Mouse (Mus musculus) spleen, adult 2 months (tissue): Measurements from ENCODE around the gene Mcoln3.

Source experiments
- CTCF ChIP-seq: fragments of 200-500 bp; IDR thresholded peaks from 2 replicates; pipeline ENCODE4 v1.5.1; 2011; ENCODE audit warnings: mild to moderate bottlenecking, inconsistent platforms; ENCODE audit not compliant: insufficient read depth, insufficient read length, insufficient replicate concordance; ENCODE audit errors: extremely low read depth
- POLR2A ChIP-seq: fragments of 200-500 bp; IDR thresholded peaks from 2 replicates; pipeline ENCODE4 v1.6.1; 2011; ENCODE audit warnings: low read depth, low read length, inconsistent platforms

DNA sequence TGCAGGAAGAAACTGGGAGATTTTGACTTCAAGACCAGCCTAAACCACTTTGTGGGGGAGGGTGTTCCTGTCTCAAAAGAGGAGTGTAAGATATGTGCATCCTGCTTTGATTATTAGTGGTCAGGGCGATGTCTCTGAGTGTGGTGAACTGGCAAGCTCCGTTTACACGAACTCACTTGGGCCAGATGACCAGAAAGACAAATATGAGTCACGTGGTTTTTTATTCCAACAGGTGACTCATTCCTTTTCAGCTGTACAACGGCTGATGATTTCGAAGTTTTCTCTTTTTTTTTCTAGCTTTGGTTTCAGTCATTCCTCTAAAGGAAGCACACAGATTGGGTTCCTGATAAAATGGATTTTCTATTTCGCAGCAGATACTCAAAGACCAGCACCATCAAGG lies 60.0 kb downstream of the Mcoln3 start:
- no peak for TF ChIP-seq CTCF
- TF ChIP-seq POLR2A = no peak
